Mouse (Mus musculus) thymus, postnatal 0 days (tissue): Measurements from ENCODE around the gene Slc48a1. TPM values are rescaled to one million over a fixed set of nuclear protein-coding genes. Genes with fewer than 3 reads are reported as not detected.

Experiments used
- DNase-seq: peaks from one replicate; pipeline ENCODE4 v3.0.0-alpha.2; 2015; ENCODE audit warnings: low spot score
- polyA plus RNA-seq: library from polyadenylated mRNA; unstranded; fragments of >200 nt; fragmentation: Nextera tagmentation; extraction: Ambion mirVana; gene quantifications from 2 replicates; pipeline ENCODE4 v1.2.1, GENCODE M21; 2015

The Slc48a1 gene
- polyA plus RNA-seq, 1 experiment from 2014 or later = 48.3 TPM

GRCm38 (mm10) chr15:97800853-97801252 is 22.5 kb downstream of the Slc48a1 start:
- DNase-seq = no peak

- no peak for DNase-seq
These were observed 23.5 kb downstream of the Slc48a1 start for GRCm38 (mm10) chr15:97801811-97802210.

GRCm38 (mm10) chr15:97802575-97802974 is 24.3 kb downstream of the Slc48a1 start:
- DNase-seq = no peak

- no peak for DNase-seq
These were observed 29.5 kb downstream of the Slc48a1 start for GRCm38 (mm10) chr15:97807867-97808266.

GRCm38 (mm10) chr15:97808532-97808931 is 30.2 kb downstream of the Slc48a1 start:
- no peak for DNase-seq

- no peak for DNase-seq
These were observed 30.9 kb downstream of the Slc48a1 start for GRCm38 (mm10) chr15:97809206-97809605.

GRCm38 (mm10) chr15:97809942-97810341 is 31.6 kb downstream of the Slc48a1 start:
- no peak for DNase-seq

- DNase-seq = no peak
These were observed 32.1 kb downstream of the Slc48a1 start for GRCm38 (mm10) chr15:97810399-97810798.

- DNase-seq = no peak
These were observed 33.0 kb downstream of the Slc48a1 start for GRCm38 (mm10) chr15:97811307-97811706.

GRCm38 (mm10) chr15:97812126-97812525 is 33.8 kb downstream of the Slc48a1 start:
- DNase-seq = no peak

GRCm38 (mm10) chr15:97812875-97813274 is 34.6 kb downstream of the Slc48a1 start:
- DNase-seq = no peak

GRCm38 (mm10) chr15:97813452-97814204 is 35.3 kb downstream of the Slc48a1 start:
- no peak for DNase-seq

GRCm38 (mm10) chr15:97814703-97815102 is 36.4 kb downstream of the Slc48a1 start:
- no peak for DNase-seq

GRCm38 (mm10) chr15:97815254-97815653 is 36.9 kb downstream of the Slc48a1 start:
- no peak for DNase-seq

GRCm38 (mm10) chr15:97816199-97816994 is 38.1 kb downstream of the Slc48a1 start:
- DNase-seq = no peak

GRCm38 (mm10) chr15:97819937-97820336 is 41.6 kb downstream of the Slc48a1 start:
- DNase-seq = no peak

- peak; percentile 63 for DNase-seq
These were observed 43.1 kb downstream of the Slc48a1 start for GRCm38 (mm10) chr15:97821321-97821982.

GRCm38 (mm10) chr15:97821983-97822363 is 43.7 kb downstream of the Slc48a1 start:
- peak; percentile 73 for DNase-seq

- no peak for DNase-seq
These were observed 44.4 kb downstream of the Slc48a1 start for GRCm38 (mm10) chr15:97822545-97823228.

- no peak for DNase-seq
These were observed 45.2 kb downstream of the Slc48a1 start for GRCm38 (mm10) chr15:97823479-97823878.

- no peak for DNase-seq
These were observed 45.7 kb downstream of the Slc48a1 start for GRCm38 (mm10) chr15:97824042-97824441.
